Mouse (Mus musculus) forebrain, embryonic 12.5 days (tissue): ENCODE measurements at regions not wholly inside any gene's neighbourhood (a gene's known extent, or its start where the extent isn't known, plus 50 kb on each side); places are given as distances from the start of the nearest gene placed in this dataset.

Experiments used
- ATAC-seq: fragments of 200-750 bp; cut with Nextera tagmentation; 2 replicates; pipeline ENCODE4 v1.8.0; 2017; ENCODE audit warnings: moderate TSS enrichment; ENCODE audit not compliant: low FRiP score
- H3K27ac ChIP-seq: fragments of 300-500 bp; sonication (generic); 2 replicates; pipeline ENCODE4 v1.5.1; 2016; ENCODE audit warnings: mild to moderate bottlenecking
- H3K27me3 ChIP-seq: fragments of 300-500 bp; sonication (generic); 2 replicates; pipeline ENCODE4 v1.6.1; 2016; ENCODE audit warnings: mild to moderate bottlenecking
- H3K36me3 ChIP-seq: fragments of 300-500 bp; sonication (generic); replicated peaks from 2 replicates; pipeline ENCODE4 v1.6.1; 2016; ENCODE audit warnings: mild to moderate bottlenecking
- H3K4me1 ChIP-seq: fragments of 300-500 bp; sonication (generic); 2 replicates; pipeline ENCODE4 v1.6.1; 2016
- H3K4me2 ChIP-seq: fragments of 300-500 bp; sonication (generic); 2 replicates; pipeline ENCODE4 v1.6.1; 2016; ENCODE audit warnings: mild to moderate bottlenecking, moderate library complexity
- H3K4me3 ChIP-seq: fragments of 300-500 bp; sonication (generic); replicated peaks from 2 replicates; pipeline ENCODE4 v1.5.1; 2016; ENCODE audit warnings: mild to moderate bottlenecking
- H3K9ac ChIP-seq: fragments of 300-500 bp; sonication (generic); 2 replicates; pipeline ENCODE4 v1.6.1; 2016; ENCODE audit warnings: mild to moderate bottlenecking
- H3K9me3 ChIP-seq: fragments of 300-500 bp; sonication (generic); 2 replicates; pipeline ENCODE4 v1.6.1; 2016
- WGBS: fragments of 180-500 bp; shearing (Covaris S2); methylation state at CpG from one replicate; pipeline ENCODE4 v1.1.7; 2016; 5-methylcytosine and 5-hydroxymethylcytosine counted together

GRCm38 (mm10) chr11:82576019-82576418 is 187.3 kb downstream of the Tmem132e start:
- Histone ChIP-seq H3K4me2 (no peak overlapping the region), H3K36me3 (no peaks in the 10 kb centered on the region), H3K27me3 (peaks cover 25% of the 10 kb centered on the region; the same call in 1 of the 2 replicates), H3K27ac (no peak overlapping the region), H3K4me1 (peaks cover 16% of the 10 kb centered on the region), H3K9me3 (no peaks in the 10 kb centered on the region), H3K9ac (no peak overlapping the region), H3K4me3 (no peak overlapping the region)
- 55% methylated on average over 3 of the region's 3 CpGs for WGBS
- no peak for ATAC-seq

GRCm38 (mm10) chr11:82573126-82573525 is 184.4 kb downstream of the Tmem132e start:
- no peak overlapping the region for H3K27ac ChIP-seq
- no peak for ATAC-seq
- no peak overlapping the region for H3K4me2 ChIP-seq
- peaks cover 28% of the 10 kb centered on the region; the same call in 1 of the 2 replicates for H3K27me3 ChIP-seq
- H3K9ac ChIP-seq = no peak overlapping the region
- 91% methylated on average over 4 of the region's 4 CpGs for WGBS
- peaks cover 22% of the 10 kb centered on the region for H3K4me1 ChIP-seq
- no peaks in the 10 kb centered on the region for H3K9me3 ChIP-seq
- no peak overlapping the region for H3K4me3 ChIP-seq
- no peaks in the 10 kb centered on the region for H3K36me3 ChIP-seq

- WGBS = 10% methylated on average over 5 of the region's 5 CpGs
- H3K4me2 ChIP-seq = no peak overlapping the region
- no peak overlapping the region for H3K27ac ChIP-seq
- ATAC-seq = no peak
- no peak overlapping the region for H3K4me3 ChIP-seq
- H3K9ac ChIP-seq = no peak overlapping the region
- peaks cover 32% of the 10 kb centered on the region for H3K27me3 ChIP-seq
- H3K4me1 ChIP-seq = peaks cover 33% of the 10 kb centered on the region
- H3K9me3 ChIP-seq = no peaks in the 10 kb centered on the region
- H3K36me3 ChIP-seq = no peaks in the 10 kb centered on the region
These were observed 182.8 kb downstream of the Tmem132e start for GRCm38 (mm10) chr11:82571525-82571924.

GRCm38 (mm10) chr11:82569819-82570218 is 181.1 kb downstream of the Tmem132e start:
- no peak for ATAC-seq
- no peak overlapping the region for H3K9ac ChIP-seq
- H3K9me3 ChIP-seq = no peaks in the 10 kb centered on the region
- no peak overlapping the region for H3K4me3 ChIP-seq
- no peak overlapping the region for H3K4me2 ChIP-seq
- peaks cover 33% of the 10 kb centered on the region for H3K4me1 ChIP-seq
- no peak overlapping the region for H3K27ac ChIP-seq
- H3K27me3 ChIP-seq = peaks cover 34% of the 10 kb centered on the region
- H3K36me3 ChIP-seq = no peaks in the 10 kb centered on the region

- H3K9me3 ChIP-seq = no peaks in the 10 kb centered on the region
- 17% methylated on average over 2 of the region's 2 CpGs for WGBS
- no peak overlapping the region for H3K27ac ChIP-seq
- no peak overlapping the region for H3K4me2 ChIP-seq
- H3K36me3 ChIP-seq = no peaks in the 10 kb centered on the region
- peaks cover 40% of the 10 kb centered on the region for H3K27me3 ChIP-seq
- H3K4me3 ChIP-seq = no peak overlapping the region
- peaks cover 33% of the 10 kb centered on the region for H3K4me1 ChIP-seq
- no peak for ATAC-seq
- no peak overlapping the region for H3K9ac ChIP-seq
These were observed 179.5 kb downstream of the Tmem132e start for GRCm38 (mm10) chr11:82568219-82568676.

- H3K27me3 ChIP-seq = peaks cover 43% of the 10 kb centered on the region
- 0 out of 2 replicates have a peak overlapping the region, but pooled peaks have one; percentile 17 for H3K9ac ChIP-seq
- 67% methylated on average over 9 of the region's 9 CpGs for WGBS
These were observed 178.4 kb downstream of the Tmem132e start for GRCm38 (mm10) chr11:82567014-82567685.

GRCm38 (mm10) chr11:82566092-82566491 is 177.4 kb downstream of the Tmem132e start:
- Histone ChIP-seq H3K27me3 (peaks cover 39% of the 10 kb centered on the region), H3K4me1 (peaks cover 33% of the 10 kb centered on the region), H3K27ac (no peak overlapping the region), H3K9me3 (no peaks in the 10 kb centered on the region), H3K4me2 (no peak overlapping the region), H3K4me3 (no peak overlapping the region), H3K36me3 (no peaks in the 10 kb centered on the region), H3K9ac (no peak overlapping the region)
- no peak for ATAC-seq
- 80% methylated on average over 4 of the region's 4 CpGs for WGBS

More at GRCm38 (mm10) chr11:82567014-82567685, 178.4 kb downstream of the Tmem132e start:
- Histone ChIP-seq H3K36me3 (no peaks in the 10 kb centered on the region), H3K4me1 (peaks cover 33% of the 10 kb centered on the region), H3K4me3 (no peak overlapping the region), H3K27ac (peak overlapping the region; percentile 1; the same call in 1 of the 2 replicates), H3K9me3 (no peaks in the 10 kb centered on the region), H3K4me2 (no peak overlapping the region)
- ATAC-seq = no peak

- Histone ChIP-seq H3K4me3 (no peak overlapping the region), H3K36me3 (no peaks in the 10 kb centered on the region), H3K4me1 (peaks cover 19% of the 10 kb centered on the region), H3K27me3 (peaks cover 35% of the 10 kb centered on the region), H3K4me2 (no peak overlapping the region), H3K27ac (no peak overlapping the region), H3K9me3 (no peaks in the 10 kb centered on the region), H3K9ac (no peak overlapping the region)
- ATAC-seq = no peak
- 77% methylated on average over 10 of the region's 10 CpGs for WGBS
These were observed 175.5 kb downstream of the Tmem132e start for GRCm38 (mm10) chr11:82564181-82564580.

GRCm38 (mm10) chr11:82542028-82542427 is 153.3 kb downstream of the Tmem132e start:
- Histone ChIP-seq H3K27me3 (no peaks in the 10 kb centered on the region), H3K9me3 (no peaks in the 10 kb centered on the region), H3K4me2 (no peak overlapping the region), H3K9ac (no peak overlapping the region), H3K36me3 (no peaks in the 10 kb centered on the region), H3K4me3 (no peak overlapping the region), H3K27ac (no peak overlapping the region), H3K4me1 (no peaks in the 10 kb centered on the region)
- ATAC-seq = no peak
- 93% methylated on average over 3 of the region's 3 CpGs for WGBS

- H3K27me3 ChIP-seq = no peaks in the 10 kb centered on the region
- H3K36me3 ChIP-seq = no peaks in the 10 kb centered on the region
- H3K4me1 ChIP-seq = no peaks in the 10 kb centered on the region
- no peak for ATAC-seq
- H3K4me3 ChIP-seq = no peak overlapping the region
- H3K9ac ChIP-seq = no peak overlapping the region
- 86% methylated on average over 7 of the region's 7 CpGs for WGBS
- H3K9me3 ChIP-seq = no peaks in the 10 kb centered on the region
- H3K27ac ChIP-seq = no peak overlapping the region
- no peak overlapping the region for H3K4me2 ChIP-seq
These were observed 152.7 kb downstream of the Tmem132e start for GRCm38 (mm10) chr11:82541376-82541775.

- ATAC-seq = no peak
- WGBS = 86% methylated on average over 3 of the region's 3 CpGs
These were observed 149.2 kb downstream of the Tmem132e start for GRCm38 (mm10) chr11:82537931-82538330.

GRCm38 (mm10) chr11:82523200-82523802 is 134.6 kb downstream of the Tmem132e start:
- Histone ChIP-seq H3K27ac (peak overlapping the region; percentile 70), H3K4me1 (peaks cover 27% of the 10 kb centered on the region), H3K9ac (no peak overlapping the region), H3K4me3 (no peak overlapping the region), H3K27me3 (no peaks in the 10 kb centered on the region), H3K36me3 (no peaks in the 10 kb centered on the region), H3K9me3 (no peaks in the 10 kb centered on the region), H3K4me2 (no peak overlapping the region)
- WGBS = 12% methylated on average over 4 of the region's 4 CpGs
- 0 out of 2 replicates have a peak, but pooled peaks have one; percentile 65 for ATAC-seq

More at GRCm38 (mm10) chr11:82537931-82538330, 149.2 kb downstream of the Tmem132e start:
- Histone ChIP-seq H3K27ac (no peak overlapping the region), H3K9ac (no peak overlapping the region), H3K9me3 (no peaks in the 10 kb centered on the region), H3K4me2 (no peak overlapping the region), H3K4me3 (no peak overlapping the region), H3K4me1 (no peaks in the 10 kb centered on the region), H3K36me3 (no peaks in the 10 kb centered on the region), H3K27me3 (no peaks in the 10 kb centered on the region)

- H3K27ac ChIP-seq = no peak overlapping the region
- H3K4me1 ChIP-seq = peaks cover 27% of the 10 kb centered on the region
- no peaks in the 10 kb centered on the region for H3K27me3 ChIP-seq
- no peak for ATAC-seq
- H3K9me3 ChIP-seq = no peaks in the 10 kb centered on the region
- H3K9ac ChIP-seq = no peak overlapping the region
- 56% methylated on average over 9 of the region's 9 CpGs for WGBS
- H3K4me2 ChIP-seq = no peak overlapping the region
- no peak overlapping the region for H3K4me3 ChIP-seq
- no peaks in the 10 kb centered on the region for H3K36me3 ChIP-seq
These were observed 132.7 kb downstream of the Tmem132e start for GRCm38 (mm10) chr11:82521383-82521782.
